Mouse (Mus musculus): ENCODE data around the gene Sult1e1. TPM values are rescaled to one million over a fixed set of nuclear protein-coding genes. Genes with fewer than 3 reads are reported as not detected.

Gene Sult1e1
- not detected for polyA plus RNA-seq (2012; fragmentation: generic; extraction: Trizol)
- long read RNA-seq, experiment 1: 0 reads
- long read RNA-seq, experiment 2: 0 reads

GRCm38 (mm10) chr5:87591494-87591893 is at the start of gene Sult1e1:
Gene Sult1e1 (minus strand): TSS chr5:87591594.
- Histone ChIP-seq H3K79me2 (ENCODE audit: control insufficient read depth, insufficient read depth) (no peaks in the 10 kb centered on the region), H3K79me3 (ENCODE audit: low read depth) (no peaks in the 10 kb centered on the region), H3ac (ENCODE audit: control insufficient read depth, insufficient read length, low read depth) (no peak within 1 kb of the TSS), H3K27me3 (ENCODE audit: control insufficient read depth, insufficient read depth, insufficient read length) (no peaks in the 10 kb centered on the region), H3K36me3 (ENCODE audit: control insufficient read depth, insufficient read depth) (no peaks in the 10 kb centered on the region), H3K4me3 (ENCODE audit: insufficient read depth, poor library complexity, severe bottlenecking) (no peak within 1 kb of the TSS)
- TF ChIP-seq MAX (IDR thresholded peaks at IDR 0.05) (no peak), USF1 (IDR thresholded peaks at IDR 0.05; ENCODE audit: low read depth) (no peak), CTCF (IDR thresholded peaks at IDR 0.05; ENCODE audit: control insufficient read depth, insufficient read depth, insufficient read length) (no peak), FOSL1 (IDR thresholded peaks at IDR 0.05; ENCODE audit: insufficient read depth, low read length, poor library complexity, severe bottlenecking) (no peak), MYOG (IDR thresholded peaks at IDR 0.05; ENCODE audit: control insufficient read depth, extremely low read depth, insufficient read length) (no peak), MYOD1 (IDR thresholded peaks at IDR 0.05; ENCODE audit: control insufficient read depth, insufficient read length, low read depth) (no peak), CEBPB (IDR thresholded peaks at IDR 0.05; ENCODE audit: low read depth) (no peak)

GRCm38 (mm10) chr5:87622681-87623080 is 31.3 kb upstream of the Sult1e1 start:
- no peaks in the 10 kb centered on the region for H3K79me2 ChIP-seq (ENCODE audit: control insufficient read depth, insufficient read depth)

GRCm38 (mm10) chr5:87615128-87615390 is 23.7 kb upstream of the Sult1e1 start:
- H3K4me3 ChIP-seq (ENCODE audit: insufficient read depth, poor library complexity, severe bottlenecking): no peak overlapping the region
- H3K79me3 ChIP-seq (ENCODE audit: low read depth): no peaks in the 10 kb centered on the region
- no peaks in the 10 kb centered on the region for H3K27me3 ChIP-seq (ENCODE audit: control insufficient read depth, insufficient read depth, insufficient read length)
- TF ChIP-seq FOSL1 (IDR thresholded peaks at IDR 0.05; ENCODE audit: insufficient read depth, low read length, poor library complexity, severe bottlenecking) (no peak), USF1 (IDR thresholded peaks at IDR 0.05; ENCODE audit: low read depth) (no peak), MAX (IDR thresholded peaks at IDR 0.05) (no peak)
- no peaks in the 10 kb centered on the region for H3K36me3 ChIP-seq (ENCODE audit: control insufficient read depth, insufficient read depth)
- no peaks in the 10 kb centered on the region for H3K79me2 ChIP-seq (ENCODE audit: control insufficient read depth, insufficient read depth)
- no peak overlapping the region for H3ac ChIP-seq (ENCODE audit: control insufficient read depth, insufficient read length, low read depth)

More at GRCm38 (mm10) chr5:87622681-87623080, 31.3 kb upstream of the Sult1e1 start:
- H3ac ChIP-seq (ENCODE audit: control insufficient read depth, insufficient read length, low read depth): no peak overlapping the region
- no peaks in the 10 kb centered on the region for H3K36me3 ChIP-seq (ENCODE audit: control insufficient read depth, insufficient read depth)
- H3K4me3 ChIP-seq (ENCODE audit: insufficient read depth, poor library complexity, severe bottlenecking): no peak overlapping the region
- H3K27me3 ChIP-seq (ENCODE audit: control insufficient read depth, insufficient read depth, insufficient read length): no peaks in the 10 kb centered on the region
- no peak for TF ChIP-seq MYOD1 (IDR thresholded peaks at IDR 0.05; ENCODE audit: control insufficient read depth, insufficient read length, low read depth)
- peak; percentile 60 for TF ChIP-seq CEBPB (IDR thresholded peaks at IDR 0.05; ENCODE audit: low read depth)
- no peak for TF ChIP-seq USF1 (IDR thresholded peaks at IDR 0.05; ENCODE audit: low read depth)
- TF ChIP-seq FOSL1 (IDR thresholded peaks at IDR 0.05; ENCODE audit: insufficient read depth, low read length, poor library complexity, severe bottlenecking): peak; percentile 41
- TF ChIP-seq MYOG (IDR thresholded peaks at IDR 0.05; ENCODE audit: control insufficient read depth, extremely low read depth, insufficient read length): no peak
- TF ChIP-seq CTCF (IDR thresholded peaks at IDR 0.05; ENCODE audit: control insufficient read depth, insufficient read depth, insufficient read length): no peak
- no peaks in the 10 kb centered on the region for H3K79me3 ChIP-seq (ENCODE audit: low read depth)

- Histone ChIP-seq H3K36me3 (ENCODE audit: control insufficient read depth, insufficient read depth) (no peaks in the 10 kb centered on the region), H3ac (ENCODE audit: control insufficient read depth, insufficient read length, low read depth) (no peak overlapping the region), H3K4me3 (ENCODE audit: insufficient read depth, poor library complexity, severe bottlenecking) (no peak overlapping the region), H3K79me2 (ENCODE audit: control insufficient read depth, insufficient read depth) (no peaks in the 10 kb centered on the region), H3K27me3 (ENCODE audit: control insufficient read depth, insufficient read depth, insufficient read length) (no peaks in the 10 kb centered on the region), H3K79me3 (ENCODE audit: low read depth) (no peaks in the 10 kb centered on the region)
- no peak for TF ChIP-seq MYOD1 (IDR thresholded peaks at IDR 0.05; ENCODE audit: control insufficient read depth, insufficient read length, low read depth)
- no peak for TF ChIP-seq USF1 (IDR thresholded peaks at IDR 0.05; ENCODE audit: low read depth)
- TF ChIP-seq MYOG (IDR thresholded peaks at IDR 0.05; ENCODE audit: control insufficient read depth, extremely low read depth, insufficient read length): no peak
- no peak for TF ChIP-seq CTCF (IDR thresholded peaks at IDR 0.05; ENCODE audit: control insufficient read depth, insufficient read depth, insufficient read length)
- no peak for TF ChIP-seq CEBPB (IDR thresholded peaks at IDR 0.05; ENCODE audit: low read depth)
- no peak for TF ChIP-seq FOSL1 (IDR thresholded peaks at IDR 0.05; ENCODE audit: insufficient read depth, low read length, poor library complexity, severe bottlenecking)
- TF ChIP-seq MAX (IDR thresholded peaks at IDR 0.05): no peak
Observed at GRCm38 (mm10) chr5:87614364-87615127, 23.2 kb upstream of the Sult1e1 start.

- no peak overlapping the region for H3ac ChIP-seq (ENCODE audit: control insufficient read depth, insufficient read length, low read depth)
- no peak overlapping the region for H3K4me3 ChIP-seq (ENCODE audit: insufficient read depth, poor library complexity, severe bottlenecking)
- H3K27me3 ChIP-seq (ENCODE audit: control insufficient read depth, insufficient read depth, insufficient read length): no peaks in the 10 kb centered on the region
- no peaks in the 10 kb centered on the region for H3K36me3 ChIP-seq (ENCODE audit: control insufficient read depth, insufficient read depth)
- no peaks in the 10 kb centered on the region for H3K79me3 ChIP-seq (ENCODE audit: low read depth)
- H3K79me2 ChIP-seq (ENCODE audit: control insufficient read depth, insufficient read depth): no peaks in the 10 kb centered on the region
- TF ChIP-seq MAX (IDR thresholded peaks at IDR 0.05) (no peak), FOSL1 (IDR thresholded peaks at IDR 0.05; ENCODE audit: insufficient read depth, low read length, poor library complexity, severe bottlenecking) (no peak), MYOG (IDR thresholded peaks at IDR 0.05; ENCODE audit: control insufficient read depth, extremely low read depth, insufficient read length) (no peak), USF1 (IDR thresholded peaks at IDR 0.05; ENCODE audit: low read depth) (no peak), CEBPB (IDR thresholded peaks at IDR 0.05; ENCODE audit: low read depth) (no peak), MYOD1 (IDR thresholded peaks at IDR 0.05; ENCODE audit: control insufficient read depth, insufficient read length, low read depth) (no peak), CTCF (IDR thresholded peaks at IDR 0.05; ENCODE audit: control insufficient read depth, insufficient read depth, insufficient read length) (no peak)
Observed at GRCm38 (mm10) chr5:87601018-87601417, 9.6 kb upstream of the Sult1e1 start.

- Histone ChIP-seq H3K4me3 (ENCODE audit: insufficient read depth, poor library complexity, severe bottlenecking) (no peak overlapping the region), H3K79me2 (ENCODE audit: control insufficient read depth, insufficient read depth) (no peaks in the 10 kb centered on the region), H3K79me3 (ENCODE audit: low read depth) (no peaks in the 10 kb centered on the region), H3K27me3 (ENCODE audit: control insufficient read depth, insufficient read depth, insufficient read length) (no peaks in the 10 kb centered on the region), H3K36me3 (ENCODE audit: control insufficient read depth, insufficient read depth) (no peaks in the 10 kb centered on the region), H3ac (ENCODE audit: control insufficient read depth, insufficient read length, low read depth) (no peak overlapping the region)
- TF ChIP-seq FOSL1 (IDR thresholded peaks at IDR 0.05; ENCODE audit: insufficient read depth, low read length, poor library complexity, severe bottlenecking) (no peak), MYOD1 (IDR thresholded peaks at IDR 0.05; ENCODE audit: control insufficient read depth, insufficient read length, low read depth) (no peak), CTCF (IDR thresholded peaks at IDR 0.05; ENCODE audit: control insufficient read depth, insufficient read depth, insufficient read length) (no peak), MAX (IDR thresholded peaks at IDR 0.05) (no peak), CEBPB (IDR thresholded peaks at IDR 0.05; ENCODE audit: low read depth) (no peak), MYOG (IDR thresholded peaks at IDR 0.05; ENCODE audit: control insufficient read depth, extremely low read depth, insufficient read length) (no peak), USF1 (IDR thresholded peaks at IDR 0.05; ENCODE audit: low read depth) (no peak)
Observed at GRCm38 (mm10) chr5:87597891-87598290, 6.5 kb upstream of the Sult1e1 start.
